Mouse (Mus musculus): ENCODE results near the gene Dmxl2.
A peak's percentile ranks its signal among the peaks of the same experiment; 100 is the strongest.

The Dmxl2 gene

GRCm38 (mm10) chr9:54499791-54500190 is 1.6 kb downstream of the Dmxl2 start:
- DNase-seq (ENCODE audit: low read depth): no peak

DNA sequence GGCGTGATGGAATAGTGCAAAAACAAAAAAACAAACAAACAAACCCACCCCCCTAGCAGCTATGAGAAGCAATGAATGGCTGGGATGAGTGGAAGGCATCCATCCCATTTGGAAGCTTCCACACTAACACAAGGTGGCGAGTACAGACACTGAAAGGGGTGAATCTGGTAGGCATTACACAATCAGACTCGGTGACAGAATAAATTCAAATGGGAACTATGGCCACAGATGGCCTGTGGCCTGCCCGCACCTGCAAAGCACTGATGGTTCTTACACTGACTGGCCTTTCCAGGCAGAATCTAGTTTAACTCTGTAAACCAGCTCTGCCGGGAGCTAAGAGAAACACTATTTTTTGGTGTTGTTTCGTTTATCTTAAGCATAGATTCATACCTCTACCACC is 2.1 kb downstream of the Dmxl2 start:
- no peak for DNase-seq (ENCODE audit: low read depth)

DNA sequence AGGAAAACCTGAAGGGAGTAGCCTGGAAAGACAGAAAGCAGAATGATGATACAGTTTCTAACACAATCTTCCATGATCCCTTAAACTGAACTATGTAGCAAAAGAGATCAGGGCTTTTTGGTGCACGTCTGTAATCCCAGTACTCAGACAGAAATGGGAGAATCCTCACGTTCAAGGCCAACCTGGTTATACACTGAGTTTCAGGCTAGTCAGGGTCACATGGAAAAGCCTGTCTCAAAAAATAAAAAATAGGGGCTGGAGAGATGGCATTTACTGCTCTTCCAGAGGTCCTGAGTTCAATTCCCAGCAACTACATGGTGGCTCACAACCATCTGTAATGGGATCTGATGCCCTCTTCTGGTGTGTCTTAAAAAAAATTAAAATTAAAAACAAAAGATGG is 11.0 kb downstream of the Dmxl2 start:
- DNase-seq (ENCODE audit: low read depth): no peak

GRCm38 (mm10) chr9:54489599-54489998 is 11.8 kb downstream of the Dmxl2 start:
- no peak for DNase-seq (ENCODE audit: low read depth)

DNA sequence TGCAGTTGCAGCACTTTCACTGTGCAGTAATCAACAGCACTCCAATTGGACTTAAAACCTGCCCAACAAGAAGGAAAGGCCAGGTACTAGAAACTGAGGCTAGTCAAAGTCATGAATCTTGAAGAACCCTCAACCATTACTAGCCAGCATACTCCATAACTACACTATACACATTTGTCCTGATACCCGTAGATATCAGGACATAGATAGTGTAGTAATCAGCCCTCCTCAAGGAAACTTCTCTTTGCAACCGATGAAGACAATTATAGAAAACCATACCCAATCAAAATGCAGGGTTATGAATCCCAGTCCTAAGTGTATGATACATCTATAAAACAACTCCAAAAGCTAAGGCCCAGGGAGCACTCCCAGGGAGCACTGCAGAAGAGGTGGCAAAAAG is 16.5 kb downstream of the Dmxl2 start:
- DNase-seq (ENCODE audit: low read depth): no peak

- no peak for DNase-seq (ENCODE audit: low read depth)
Measured at GRCm38 (mm10) chr9:54483215-54483614, 18.2 kb downstream of the Dmxl2 start.

GRCm38 (mm10) chr9:54482763-54483162 is 18.7 kb downstream of the Dmxl2 start:
- no peak for DNase-seq (ENCODE audit: low read depth)

DNA sequence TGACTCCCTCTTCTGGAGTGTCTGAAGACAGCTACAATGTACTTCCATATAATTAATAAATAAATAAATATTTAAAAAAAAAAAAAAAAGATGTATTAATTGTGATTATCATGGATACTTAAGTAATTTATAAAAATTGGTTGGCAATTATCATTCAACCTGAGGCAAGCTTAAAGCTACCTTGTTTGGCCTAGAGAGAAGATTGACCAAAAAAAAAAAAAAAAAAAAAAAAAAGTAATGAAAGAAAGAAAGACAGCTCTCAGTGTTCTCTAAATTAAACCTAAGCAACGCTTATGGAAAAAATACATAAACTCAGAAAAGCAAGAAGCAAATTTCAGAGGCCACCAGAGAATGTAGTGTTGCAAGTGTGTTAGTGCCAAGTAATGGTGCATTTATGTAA is 22.4 kb downstream of the Dmxl2 start:
- DNase-seq (ENCODE audit: low read depth): no peak

DNA sequence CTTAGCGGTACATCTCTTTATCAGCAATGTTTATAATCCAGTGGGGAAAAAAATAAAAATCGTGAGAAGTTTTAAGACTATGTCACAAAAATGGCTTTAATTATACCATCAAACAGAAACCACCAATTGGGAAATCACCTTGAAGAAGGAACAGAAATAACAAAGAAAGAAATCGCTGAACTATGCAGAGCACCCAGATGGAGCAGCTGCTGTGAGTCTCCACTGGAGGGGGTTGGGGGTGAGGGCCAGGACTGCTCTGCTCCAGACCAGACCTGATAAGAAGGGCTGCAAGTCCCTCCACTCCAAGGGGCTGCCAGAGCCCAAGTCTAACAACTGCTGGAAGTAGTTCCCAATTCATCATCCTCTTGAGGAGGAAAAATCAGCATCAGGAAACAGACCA is 23.3 kb downstream of the Dmxl2 start:
- no peak for DNase-seq (ENCODE audit: low read depth)

GRCm38 (mm10) chr9:54474546-54474945 is 26.9 kb downstream of the Dmxl2 start:
- no peak for DNase-seq (ENCODE audit: low read depth)

DNA sequence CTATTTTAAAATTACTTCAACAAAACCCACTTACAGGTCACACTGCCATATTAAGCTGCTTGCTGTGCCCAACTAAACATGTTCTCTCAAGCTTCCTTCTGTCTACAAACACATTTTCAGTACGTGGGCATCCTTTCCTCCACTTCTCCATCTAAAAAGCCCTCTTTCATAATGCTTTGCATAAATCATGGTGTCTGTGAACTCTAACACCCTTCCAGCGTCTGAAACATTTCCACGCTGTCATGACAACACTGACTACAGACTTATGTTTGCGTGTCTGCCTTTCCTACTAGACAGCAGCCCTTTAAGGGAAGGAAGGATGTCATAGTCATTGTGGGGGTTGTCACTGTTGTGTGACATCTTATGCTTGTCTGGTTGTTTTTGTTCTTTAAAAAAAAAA is 27.4 kb downstream of the Dmxl2 start:
- DNase-seq (ENCODE audit: low read depth): no peak

- no peak for DNase-seq (ENCODE audit: low read depth)
Measured at GRCm38 (mm10) chr9:54472784-54473183, 28.6 kb downstream of the Dmxl2 start.

- DNase-seq (ENCODE audit: low read depth): no peak
Measured at GRCm38 (mm10) chr9:54469339-54469738, 32.1 kb downstream of the Dmxl2 start.

GRCm38 (mm10) chr9:54467433-54467933 is 33.9 kb downstream of the Dmxl2 start:
- DNase-seq (ENCODE audit: low read depth): peak; percentile 2

- DNase-seq (ENCODE audit: low read depth): no peak
Measured at GRCm38 (mm10) chr9:54463483-54464054, 37.9 kb downstream of the Dmxl2 start.

GRCm38 (mm10) chr9:54439015-54439414 is 62.4 kb downstream of the Dmxl2 start:
- no peak for DNase-seq (ENCODE audit: low read depth)

- peak; percentile 63 for DNase-seq (ENCODE audit: low read depth)
Measured at GRCm38 (mm10) chr9:54438246-54438645, 63.2 kb downstream of the Dmxl2 start.

DNA sequence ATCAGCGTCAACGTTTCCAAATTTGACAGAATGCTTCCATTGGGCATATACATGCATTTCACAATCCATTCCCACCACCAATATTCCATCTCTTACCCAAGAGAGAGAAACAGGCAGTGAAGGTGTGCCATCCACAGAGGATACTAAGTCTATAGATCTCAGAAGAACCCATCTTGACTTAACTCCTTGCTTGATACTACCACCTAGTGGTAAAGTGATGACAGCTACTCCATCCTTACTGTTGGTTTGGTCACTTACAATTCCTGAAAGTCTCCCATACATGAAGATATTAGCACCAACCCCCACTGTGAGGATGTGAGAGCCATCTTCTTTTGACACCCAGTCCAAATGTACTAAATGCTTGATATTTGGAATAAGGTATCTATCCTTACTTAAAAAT is 85.2 kb downstream of the Dmxl2 start:
- peak; percentile 51 for DNase-seq (ENCODE audit: low read depth)

DNA sequence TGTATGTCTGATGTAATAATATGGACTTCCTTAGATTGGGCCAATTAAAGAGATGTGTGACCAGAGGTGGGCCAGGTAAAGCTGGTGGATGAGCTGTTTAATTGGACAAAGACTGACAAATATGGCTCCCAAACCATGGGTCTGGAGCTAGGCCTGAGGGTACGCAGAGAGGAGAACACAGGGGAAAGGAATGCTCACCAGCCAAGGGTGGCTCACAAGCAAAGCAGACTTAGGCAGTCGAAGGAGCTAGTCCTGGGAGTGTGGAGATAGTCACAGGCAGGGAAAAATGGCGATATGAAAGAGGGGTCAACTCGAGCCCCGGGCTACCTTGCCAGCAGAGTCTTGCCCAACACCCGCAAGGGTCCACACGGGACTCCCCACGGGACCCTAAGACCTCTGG is 144.7 kb downstream of the Dmxl2 start:
- DNase-seq (ENCODE audit: low read depth): no peak

DNA sequence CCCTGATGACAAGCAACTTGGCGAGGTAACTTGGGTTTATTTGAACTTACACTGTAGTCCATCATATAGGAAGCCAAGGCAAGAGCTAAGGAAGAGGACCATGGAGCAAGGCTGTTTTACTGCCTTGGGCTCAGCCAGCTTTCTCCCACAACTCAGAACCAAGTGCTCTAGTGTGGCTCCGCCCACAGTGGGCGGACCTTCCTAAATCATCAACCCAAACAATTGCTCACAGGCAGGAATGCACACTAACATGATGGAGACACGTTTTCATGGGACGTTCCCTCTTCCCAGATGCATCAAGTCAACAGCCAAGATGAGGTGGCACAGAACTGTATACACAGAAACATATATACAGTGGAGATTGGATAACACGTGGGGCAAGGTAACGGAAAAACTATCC is 159.4 kb downstream of the Dmxl2 start:
- DNase-seq (ENCODE audit: low read depth): no peak

GRCm38 (mm10) chr9:54336532-54337144 is 164.8 kb downstream of the Dmxl2 start:
- DNase-seq (ENCODE audit: low read depth): peak; percentile 81

DNA sequence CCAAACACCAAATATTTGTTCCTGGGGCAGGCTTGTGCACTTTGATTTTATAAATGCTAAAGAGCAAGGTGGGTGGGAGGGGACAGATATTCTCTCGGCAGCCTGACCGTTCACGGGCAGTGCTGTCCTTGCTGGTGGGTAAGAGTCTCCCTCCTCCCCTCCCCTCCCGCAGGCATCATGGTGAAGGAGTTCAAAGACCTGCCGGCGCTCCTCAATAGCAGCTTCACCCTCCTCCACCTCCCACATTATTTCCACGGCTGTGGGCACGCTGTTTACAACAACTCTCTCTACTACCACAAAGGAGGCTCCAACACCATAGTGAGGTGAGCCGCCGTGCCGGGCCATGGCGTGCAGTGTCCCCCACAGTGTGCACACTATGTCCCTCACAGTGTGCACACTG is 165.8 kb downstream of the Dmxl2 start:
- DNase-seq (ENCODE audit: low read depth): no peak

- no peak for DNase-seq (ENCODE audit: low read depth)
Measured at GRCm38 (mm10) chr9:54329201-54329600, 172.2 kb downstream of the Dmxl2 start.

- peak; percentile 25 for DNase-seq (ENCODE audit: low read depth)
Measured at GRCm38 (mm10) chr9:54323456-54323855, 178.0 kb downstream of the Dmxl2 start.

Measured in NIH3T3 (cell line).